Mouse (Mus musculus) brain, embryonic 14.5 days (tissue): ENCODE results near the gene Wdr19.

Experiments
- CTCF ChIP-seq: fragments of 200-500 bp; IDR thresholded peaks from 2 replicates; pipeline ENCODE4 v1.5.1; 2012; ENCODE audit warnings: inconsistent platforms, mild to moderate bottlenecking, moderate library complexity, borderline replicate concordance; ENCODE audit not compliant: insufficient read depth, insufficient read length; ENCODE audit errors: extremely low read depth
- POLR2A ChIP-seq: fragments of 200-500 bp; IDR thresholded peaks from 2 replicates; pipeline ENCODE4 v1.6.1; 2012; ENCODE audit warnings: mild to moderate bottlenecking, inconsistent platforms, borderline replicate concordance; ENCODE audit not compliant: poor library complexity, insufficient read depth, insufficient read length, severe bottlenecking; ENCODE audit errors: extremely low read depth

DNA sequence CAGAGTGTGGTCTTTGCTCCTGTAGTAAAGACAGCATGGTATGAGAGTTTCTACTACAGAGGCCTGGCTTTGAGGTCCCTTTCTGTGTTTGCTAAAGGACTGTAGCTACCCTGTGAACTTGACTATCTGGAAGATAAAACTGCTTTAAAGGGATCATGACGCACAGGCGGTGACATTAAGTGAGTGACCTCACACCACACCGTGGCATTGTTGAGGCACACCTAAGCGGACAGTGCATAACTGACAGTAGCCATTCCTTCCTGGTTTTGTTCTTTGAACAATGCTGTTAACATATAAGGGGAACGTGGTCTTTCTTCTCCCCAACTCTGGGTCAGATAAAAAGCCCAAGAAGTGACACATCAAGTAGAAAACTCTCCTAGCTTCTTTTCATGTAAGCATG is 24.6 kb downstream of the Wdr19 start:
- TF ChIP-seq POLR2A = no peak
- TF ChIP-seq CTCF = no peak
